Mouse (Mus musculus): ENCODE measurements at regions not wholly inside any gene's neighbourhood (a gene's known extent, or its start where the extent isn't known, plus 50 kb on each side); places are given as distances from the start of the nearest gene placed in this dataset.

- Histone ChIP-seq H3K9me3 (replicated peaks) (peaks cover 77% of the 10 kb centered on the region), H3K4me1 (ENCODE audit: insufficient read depth, low read depth, low read length) (no peaks in the 10 kb centered on the region), H3K36me3 (replicated peaks) (no peaks in the 10 kb centered on the region), H3K4me3 (ENCODE audit: low read depth, low read length) (no peak overlapping the region), H3K27me3 (ENCODE audit: insufficient read depth, low read length) (no peaks in the 10 kb centered on the region)
- DNase-seq (ENCODE audit: low spot score) (no peak), ATAC-seq (ENCODE audit: extremely low read depth, insufficient number of reproducible peaks, low FRiP score, poor library complexity, severe bottlenecking) (no peak)
- no peak for TF ChIP-seq POLR2AphosphoS5 (IDR thresholded peaks at IDR 0.05; ENCODE audit: insufficient replicate concordance, low read depth, low read length)
- TF ChIP-seq GATA2 (IDR thresholded peaks at IDR 0.05; ENCODE audit: borderline replicate concordance, low read depth, low read length): no peak
- no peak for TF ChIP-seq CTCF (IDR thresholded peaks at IDR 0.05; ENCODE audit: low read depth, low read length)
- no peak for TF ChIP-seq GATA1 (IDR thresholded peaks at IDR 0.05; ENCODE audit: borderline replicate concordance, low read length)
- no peak for TF ChIP-seq TAL1 (conservative IDR thresholded peaks at IDR 0.05; ENCODE audit: low read depth, low read length)
Measured at GRCm38 (mm10) chr8:88919282-88919681, 124.7 kb downstream of the Sall1 start.

- TF ChIP-seq TAL1 (conservative IDR thresholded peaks at IDR 0.05; ENCODE audit: low read depth, low read length) (no peak), GATA2 (IDR thresholded peaks at IDR 0.05; ENCODE audit: borderline replicate concordance, low read depth, low read length) (no peak), CTCF (IDR thresholded peaks at IDR 0.05; ENCODE audit: low read depth, low read length) (no peak), GATA1 (IDR thresholded peaks at IDR 0.05; ENCODE audit: borderline replicate concordance, low read length) (no peak), POLR2AphosphoS5 (IDR thresholded peaks at IDR 0.05; ENCODE audit: insufficient replicate concordance, low read depth, low read length) (no peak)
- no peaks in the 10 kb centered on the region for H3K27me3 ChIP-seq (ENCODE audit: insufficient read depth, low read length)
- DNase-seq (ENCODE audit: low spot score) (no peak), ATAC-seq (ENCODE audit: extremely low read depth, insufficient number of reproducible peaks, low FRiP score, poor library complexity, severe bottlenecking) (no peak)
- no peaks in the 10 kb centered on the region for H3K36me3 ChIP-seq (replicated peaks)
- H3K9me3 ChIP-seq (replicated peaks): peaks cover 83% of the 10 kb centered on the region
- no peaks in the 10 kb centered on the region for H3K4me1 ChIP-seq (ENCODE audit: insufficient read depth, low read depth, low read length)
- no peak overlapping the region for H3K4me3 ChIP-seq (ENCODE audit: low read depth, low read length)
Measured at GRCm38 (mm10) chr8:88916064-88916463, 127.9 kb downstream of the Sall1 start.

GRCm38 (mm10) chr8:88914657-88915056 lies 129.3 kb downstream of the Sall1 start:
- Histone ChIP-seq H3K9me3 (replicated peaks) (peaks cover 90% of the 10 kb centered on the region), H3K36me3 (replicated peaks) (no peaks in the 10 kb centered on the region), H3K4me1 (ENCODE audit: insufficient read depth, low read depth, low read length) (no peaks in the 10 kb centered on the region), H3K4me3 (ENCODE audit: low read depth, low read length) (no peak overlapping the region), H3K27me3 (ENCODE audit: insufficient read depth, low read length) (no peaks in the 10 kb centered on the region)
- DNase-seq (ENCODE audit: low spot score): no peak
- TF ChIP-seq GATA2 (IDR thresholded peaks at IDR 0.05; ENCODE audit: borderline replicate concordance, low read depth, low read length): no peak
- TF ChIP-seq TAL1 (conservative IDR thresholded peaks at IDR 0.05; ENCODE audit: low read depth, low read length): no peak
- no peak for TF ChIP-seq POLR2AphosphoS5 (IDR thresholded peaks at IDR 0.05; ENCODE audit: insufficient replicate concordance, low read depth, low read length)
- no peak for TF ChIP-seq CTCF (IDR thresholded peaks at IDR 0.05; ENCODE audit: low read depth, low read length)
- TF ChIP-seq GATA1 (IDR thresholded peaks at IDR 0.05; ENCODE audit: borderline replicate concordance, low read length): no peak
- no peak for ATAC-seq (ENCODE audit: extremely low read depth, insufficient number of reproducible peaks, low FRiP score, poor library complexity, severe bottlenecking)

- no peaks in the 10 kb centered on the region for H3K27me3 ChIP-seq (ENCODE audit: insufficient read depth, low read length)
- ATAC-seq (ENCODE audit: extremely low read depth, insufficient number of reproducible peaks, low FRiP score, poor library complexity, severe bottlenecking): no peak
- H3K9me3 ChIP-seq (replicated peaks): peaks cover 88% of the 10 kb centered on the region
- H3K4me3 ChIP-seq (ENCODE audit: low read depth, low read length): no peak overlapping the region
- DNase-seq (ENCODE audit: low spot score): no peak
- no peaks in the 10 kb centered on the region for H3K36me3 ChIP-seq (replicated peaks)
- no peak for TF ChIP-seq POLR2AphosphoS5 (IDR thresholded peaks at IDR 0.05; ENCODE audit: insufficient replicate concordance, low read depth, low read length)
- TF ChIP-seq TAL1 (conservative IDR thresholded peaks at IDR 0.05; ENCODE audit: low read depth, low read length): no peak
- no peak for TF ChIP-seq CTCF (IDR thresholded peaks at IDR 0.05; ENCODE audit: low read depth, low read length)
- no peak for TF ChIP-seq GATA2 (IDR thresholded peaks at IDR 0.05; ENCODE audit: borderline replicate concordance, low read depth, low read length)
- no peaks in the 10 kb centered on the region for H3K4me1 ChIP-seq (ENCODE audit: insufficient read depth, low read depth, low read length)
Measured at GRCm38 (mm10) chr8:88914190-88914589, 129.8 kb downstream of the Sall1 start.

GRCm38 (mm10) chr8:88906244-88906643 lies 137.7 kb downstream of the Sall1 start:
- DNase-seq (ENCODE audit: low spot score) (no peak), ATAC-seq (ENCODE audit: extremely low read depth, insufficient number of reproducible peaks, low FRiP score, poor library complexity, severe bottlenecking) (no peak)
- no peak overlapping the region for H3K4me3 ChIP-seq (ENCODE audit: low read depth, low read length)
- peaks cover 85% of the 10 kb centered on the region for H3K9me3 ChIP-seq (replicated peaks)
- H3K36me3 ChIP-seq (replicated peaks): no peaks in the 10 kb centered on the region
- TF ChIP-seq TAL1 (conservative IDR thresholded peaks at IDR 0.05; ENCODE audit: low read depth, low read length): no peak
- TF ChIP-seq POLR2AphosphoS5 (IDR thresholded peaks at IDR 0.05; ENCODE audit: insufficient replicate concordance, low read depth, low read length): no peak
- TF ChIP-seq GATA2 (IDR thresholded peaks at IDR 0.05; ENCODE audit: borderline replicate concordance, low read depth, low read length): no peak
- no peak for TF ChIP-seq CTCF (IDR thresholded peaks at IDR 0.05; ENCODE audit: low read depth, low read length)
- no peak for TF ChIP-seq GATA1 (IDR thresholded peaks at IDR 0.05; ENCODE audit: borderline replicate concordance, low read length)
- H3K27me3 ChIP-seq (ENCODE audit: insufficient read depth, low read length): no peaks in the 10 kb centered on the region
- H3K4me1 ChIP-seq (ENCODE audit: insufficient read depth, low read depth, low read length): no peaks in the 10 kb centered on the region

- no peaks in the 10 kb centered on the region for H3K4me1 ChIP-seq (ENCODE audit: insufficient read depth, low read depth, low read length)
- H3K4me3 ChIP-seq (ENCODE audit: low read depth, low read length): no peak overlapping the region
- ATAC-seq (ENCODE audit: extremely low read depth, insufficient number of reproducible peaks, low FRiP score, poor library complexity, severe bottlenecking) (no peak), DNase-seq (ENCODE audit: low spot score) (no peak)
- TF ChIP-seq TAL1 (conservative IDR thresholded peaks at IDR 0.05; ENCODE audit: low read depth, low read length): no peak
- H3K27me3 ChIP-seq (ENCODE audit: insufficient read depth, low read length): no peaks in the 10 kb centered on the region
- H3K9me3 ChIP-seq (replicated peaks): peaks cover 87% of the 10 kb centered on the region
- no peaks in the 10 kb centered on the region for H3K36me3 ChIP-seq (replicated peaks)
Measured at GRCm38 (mm10) chr8:88903094-88903493, 140.9 kb downstream of the Sall1 start.

All from G1E (cell line).